Mouse (Mus musculus) liver, embryonic 13.5 days (tissue): ENCODE results near the gene Slc22a19. TPM values are rescaled to one million over a fixed set of nuclear protein-coding genes. Genes with fewer than 3 reads are reported as not detected.
"Not testable (repeated sequence)": the region's sequence is repeated elsewhere in the genome, so short reads cannot be mapped to it uniquely, and the experiment has no call there.

Experiments used
- ATAC-seq: fragments of 200-750 bp; cut with Nextera tagmentation; 2 replicates; pipeline ENCODE4 v1.8.0; 2017; ENCODE audit warnings: low read depth, mild to moderate bottlenecking, moderate number of reproducible peaks, moderate library complexity
- DNase-seq: peaks from one replicate; pipeline ENCODE4 v3.0.0; 2022
- H3K27ac ChIP-seq: fragments of 300-500 bp; sonication (generic); 2 replicates; pipeline ENCODE4 v1.5.1; 2015; ENCODE audit warnings: moderate library complexity, mild to moderate bottlenecking, inconsistent platforms
- H3K27me3 ChIP-seq: fragments of 300-500 bp; sonication (generic); 2 replicates; pipeline ENCODE4 v1.6.1; 2015; ENCODE audit warnings: mild to moderate bottlenecking, inconsistent platforms
- H3K36me3 ChIP-seq: fragments of 300-500 bp; sonication (generic); 2 replicates; pipeline ENCODE4 v1.6.1; 2015; ENCODE audit warnings: mild to moderate bottlenecking, inconsistent platforms
- H3K4me1 ChIP-seq: fragments of 300-500 bp; sonication (generic); replicated peaks from 2 replicates; pipeline ENCODE4 v1.6.1; 2015; ENCODE audit warnings: inconsistent platforms
- H3K4me2 ChIP-seq: fragments of 300-500 bp; sonication (generic); 2 replicates; pipeline ENCODE4 v1.6.1; 2015; ENCODE audit warnings: inconsistent platforms, mild to moderate bottlenecking, moderate library complexity
- H3K4me3 ChIP-seq: fragments of 300-500 bp; sonication (generic); replicated peaks from 2 replicates; pipeline ENCODE4 v1.5.1; 2015; ENCODE audit warnings: mild to moderate bottlenecking, inconsistent platforms
- H3K9ac ChIP-seq: fragments of 300-500 bp; sonication (generic); 2 replicates; pipeline ENCODE4 v1.6.1; 2015; ENCODE audit warnings: mild to moderate bottlenecking, inconsistent platforms
- H3K9me3 ChIP-seq: fragments of 300-500 bp; sonication (generic); replicated peaks from 2 replicates; pipeline ENCODE4 v1.6.1; 2016; ENCODE audit warnings: inconsistent platforms
- WGBS: fragments of 180-500 bp; shearing (Covaris S2); methylation state at CpG from one replicate; pipeline ENCODE4 v1.1.7; 2015; ENCODE audit not compliant: insufficient replicate concordance; 5-methylcytosine and 5-hydroxymethylcytosine counted together
- polyA plus RNA-seq: library from polyadenylated mRNA; unstranded; fragments of >200 nt; fragmentation: Nextera tagmentation; extraction: Ambion mirVana; gene quantifications from 2 replicates; pipeline ENCODE4 v1.2.1, GENCODE M21; 2015

Slc22a19 gene
- polyA plus RNA-seq = not detected in 2 replicates

- no peak for ATAC-seq
- no peaks in the 10 kb centered on the region for H3K27me3 ChIP-seq
- H3K36me3 ChIP-seq = no peaks in the 10 kb centered on the region
- no peaks in the 10 kb centered on the region for H3K9me3 ChIP-seq
- no peak within 1 kb of the TSS for H3K9ac ChIP-seq
- H3K4me1 ChIP-seq = no peaks in the 10 kb centered on the region
- H3K4me3 ChIP-seq = no peak within 1 kb of the TSS
- no peak within 1 kb of the TSS for H3K4me2 ChIP-seq
- no peak for DNase-seq
- H3K27ac ChIP-seq = no peak within 1 kb of the TSS
Measured at GRCm38 (mm10) chr19:7711148-7711547, at the start of gene Slc22a19. Gene Slc22a19, minus strand, starts transcription at chr19:7711310.

- not testable (repeated sequence) for H3K4me1 ChIP-seq, H3K36me3 ChIP-seq, H3K9ac ChIP-seq, H3K4me2 ChIP-seq, H3K27ac ChIP-seq, ATAC-seq, H3K9me3 ChIP-seq, DNase-seq, H3K4me3 ChIP-seq, H3K27me3 ChIP-seq
- 64% methylated on average over 13 of the region's 13 CpGs for WGBS
Measured at GRCm38 (mm10) chr19:7753371-7753770, 42.3 kb upstream of the Slc22a19 start.

GRCm38 (mm10) chr19:7729543-7729942 lies 18.4 kb upstream of the Slc22a19 start:
- Histone ChIP-seq H3K36me3 (no peaks in the 10 kb centered on the region), H3K9ac (no peak overlapping the region), H3K9me3 (no peaks in the 10 kb centered on the region), H3K4me1 (no peaks in the 10 kb centered on the region), H3K27ac (no peak overlapping the region), H3K4me3 (no peak overlapping the region), H3K4me2 (no peak overlapping the region), H3K27me3 (no peaks in the 10 kb centered on the region)
- ATAC-seq (no peak), DNase-seq (no peak)
- 30% methylated on average over 1 of the region's 1 CpGs for WGBS

- H3K36me3 ChIP-seq, DNase-seq, H3K4me1 ChIP-seq, H3K4me2 ChIP-seq, H3K9ac ChIP-seq, H3K27me3 ChIP-seq, H3K9me3 ChIP-seq, H3K4me3 ChIP-seq, H3K27ac ChIP-seq, ATAC-seq: not testable (repeated sequence)
- WGBS = 46% methylated on average over 3 of the region's 3 CpGs
Measured at GRCm38 (mm10) chr19:7693104-7693503, 18.0 kb downstream of the Slc22a19 start.

- no peak overlapping the region for H3K9ac ChIP-seq
- no peaks in the 10 kb centered on the region for H3K27me3 ChIP-seq
- no peaks in the 10 kb centered on the region for H3K36me3 ChIP-seq
- DNase-seq (no peak), ATAC-seq (no peak)
- H3K4me1 ChIP-seq = no peaks in the 10 kb centered on the region
- WGBS = 69% methylated on average over 2 of the region's 2 CpGs
- no peak overlapping the region for H3K27ac ChIP-seq
- H3K4me3 ChIP-seq = no peak overlapping the region
- no peak overlapping the region for H3K4me2 ChIP-seq
- H3K9me3 ChIP-seq = no peaks in the 10 kb centered on the region
Measured at GRCm38 (mm10) chr19:7691259-7691658, 19.9 kb downstream of the Slc22a19 start.

- Histone ChIP-seq H3K4me3 (no peak overlapping the region), H3K4me2 (no peak overlapping the region), H3K9ac (no peak overlapping the region), H3K4me1 (no peaks in the 10 kb centered on the region), H3K27me3 (no peaks in the 10 kb centered on the region), H3K36me3 (no peaks in the 10 kb centered on the region), H3K9me3 (no peaks in the 10 kb centered on the region), H3K27ac (no peak overlapping the region)
- DNase-seq = no peak
- ATAC-seq = no peak
- WGBS = 53% methylated on average over 1 of the region's 1 CpGs
Measured at GRCm38 (mm10) chr19:7687988-7688387, 23.1 kb downstream of the Slc22a19 start.

GRCm38 (mm10) chr19:7672033-7672432 lies 39.1 kb downstream of the Slc22a19 start:
- DNase-seq (no peak), ATAC-seq (no peak)
- H3K27ac ChIP-seq = no peak overlapping the region
- no peaks in the 10 kb centered on the region for H3K4me1 ChIP-seq
- H3K9me3 ChIP-seq = no peaks in the 10 kb centered on the region
- H3K27me3 ChIP-seq = no peaks in the 10 kb centered on the region
- H3K9ac ChIP-seq = no peak overlapping the region
- no peak overlapping the region for H3K4me2 ChIP-seq
- H3K36me3 ChIP-seq = no peaks in the 10 kb centered on the region
- no peak overlapping the region for H3K4me3 ChIP-seq
- WGBS = 21% methylated on average over 1 of the region's 1 CpGs

- Histone ChIP-seq H3K27me3 (no peaks in the 10 kb centered on the region), H3K4me1 (no peaks in the 10 kb centered on the region), H3K9me3 (no peaks in the 10 kb centered on the region), H3K9ac (no peak overlapping the region), H3K4me2 (no peak overlapping the region), H3K36me3 (no peaks in the 10 kb centered on the region), H3K27ac (no peak overlapping the region), H3K4me3 (no peak overlapping the region)
- DNase-seq (no peak), ATAC-seq (no peak)
- 61% methylated on average over 8 of the region's 8 CpGs for WGBS
Measured at GRCm38 (mm10) chr19:7648913-7649666, 62.0 kb downstream of the Slc22a19 start.

GRCm38 (mm10) chr19:7633786-7634185 lies 77.3 kb downstream of the Slc22a19 start:
- no peak overlapping the region for H3K4me2 ChIP-seq
- no peaks in the 10 kb centered on the region for H3K36me3 ChIP-seq
- H3K9me3 ChIP-seq = no peaks in the 10 kb centered on the region
- no peak overlapping the region for H3K4me3 ChIP-seq
- DNase-seq = no peak
- 40% methylated on average over 1 of the region's 1 CpGs for WGBS
- no peak overlapping the region for H3K9ac ChIP-seq
- no peak for ATAC-seq
- H3K27ac ChIP-seq = no peak overlapping the region
- no peaks in the 10 kb centered on the region for H3K4me1 ChIP-seq
- H3K27me3 ChIP-seq = no peaks in the 10 kb centered on the region

GRCm38 (mm10) chr19:7633021-7633420 lies 78.1 kb downstream of the Slc22a19 start:
- Histone ChIP-seq H3K9me3 (no peaks in the 10 kb centered on the region), H3K4me3 (no peak overlapping the region), H3K9ac (no peak overlapping the region), H3K27ac (no peak overlapping the region), H3K4me1 (no peaks in the 10 kb centered on the region), H3K27me3 (no peaks in the 10 kb centered on the region), H3K36me3 (no peaks in the 10 kb centered on the region), H3K4me2 (no peak overlapping the region)
- ATAC-seq (no peak), DNase-seq (no peak)
